Mouse (Mus musculus) neural tube, embryonic 12.5 days (tissue): Measurements from ENCODE around the gene Slc25a41. TPM values are rescaled to one million over a fixed set of nuclear protein-coding genes. Genes with fewer than 3 reads are reported as not detected.
A peak's percentile ranks its signal among the peaks of the same experiment; 100 is the strongest.

Experiments
- ATAC-seq: fragments of 200-750 bp; cut with Nextera tagmentation; 2 replicates; pipeline ENCODE4 v1.8.0; 2017; ENCODE audit warnings: low read depth, mild to moderate bottlenecking, moderate TSS enrichment, moderate library complexity; ENCODE audit not compliant: low FRiP score
- H3K27ac ChIP-seq: fragments of 300-500 bp; sonication (generic); 2 replicates; pipeline ENCODE4 v1.5.1; 2016
- H3K27me3 ChIP-seq: fragments of 300-500 bp; sonication (generic); replicated peaks from 2 replicates; pipeline ENCODE4 v1.6.1; 2016; ENCODE audit warnings: mild to moderate bottlenecking
- H3K36me3 ChIP-seq: fragments of 300-500 bp; sonication (generic); 2 replicates; pipeline ENCODE4 v1.6.1; 2016; ENCODE audit warnings: mild to moderate bottlenecking
- H3K4me1 ChIP-seq: fragments of 300-500 bp; sonication (generic); 2 replicates; pipeline ENCODE4 v1.6.1; 2016
- H3K4me2 ChIP-seq: fragments of 300-500 bp; sonication (generic); replicated peaks from 2 replicates; pipeline ENCODE4 v1.6.1; 2016; ENCODE audit warnings: mild to moderate bottlenecking
- H3K4me3 ChIP-seq: fragments of 300-500 bp; sonication (generic); 2 replicates; pipeline ENCODE4 v1.5.1; 2016
- H3K9ac ChIP-seq: fragments of 300-500 bp; sonication (generic); 2 replicates; pipeline ENCODE4 v1.6.1; 2016; ENCODE audit warnings: mild to moderate bottlenecking
- H3K9me3 ChIP-seq: fragments of 300-500 bp; sonication (generic); 2 replicates; pipeline ENCODE4 v1.6.1; 2016; ENCODE audit warnings: mild to moderate bottlenecking
- WGBS: fragments of 180-500 bp; shearing (Covaris S2); methylation state at CpG from one replicate; pipeline ENCODE4 v1.1.7; 2016; 5-methylcytosine and 5-hydroxymethylcytosine counted together
- polyA plus RNA-seq: library from polyadenylated mRNA; unstranded; fragments of >200 nt; fragmentation: Nextera tagmentation; extraction: Ambion mirVana; gene quantifications from 2 replicates; pipeline ENCODE4 v1.2.1, GENCODE M21; 2016

Gene Slc25a41
- polyA plus RNA-seq, result 0.25 TPM in 1 of 2 replicates, not detected in the other

DNA sequence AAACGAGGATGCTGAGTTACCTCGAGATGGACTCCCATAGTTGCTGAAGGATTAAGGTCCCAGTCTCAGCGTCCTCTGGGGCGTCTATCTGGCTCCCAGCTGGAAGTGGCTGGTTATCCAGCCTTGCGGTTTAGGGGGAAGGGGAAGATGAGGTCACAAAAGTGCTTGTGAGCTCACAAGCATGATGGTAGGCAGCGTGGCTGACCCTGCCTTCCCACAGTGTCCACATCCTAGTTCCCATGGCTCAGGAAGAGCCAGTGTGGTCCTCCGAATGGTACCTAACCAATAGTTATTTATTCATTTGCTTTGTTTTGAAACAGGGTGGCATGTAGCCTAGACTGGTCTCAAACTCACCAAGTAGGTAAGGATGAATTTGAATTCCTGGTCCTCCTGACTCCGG, at the start of gene Slc25a41:
Gene Slc25a41 (minus strand): TSS at position 101 of the 400 bp plus-strand sequence.
- WGBS, result 75% methylated on average over 8 of the region's 8 CpGs
- Histone ChIP-seq H3K4me3 (no peak within 1 kb of the TSS), H3K9me3 (no peaks in the 10 kb centered on the region), H3K4me1 (no peaks in the 10 kb centered on the region), H3K27me3 (peaks cover 13% of the 10 kb centered on the region), H3K4me2 (no peak within 1 kb of the TSS), H3K27ac (no peak within 1 kb of the TSS), H3K9ac (no peak within 1 kb of the TSS), H3K36me3 (peaks cover 14% of the 10 kb centered on the region)
- no peak for ATAC-seq

DNA sequence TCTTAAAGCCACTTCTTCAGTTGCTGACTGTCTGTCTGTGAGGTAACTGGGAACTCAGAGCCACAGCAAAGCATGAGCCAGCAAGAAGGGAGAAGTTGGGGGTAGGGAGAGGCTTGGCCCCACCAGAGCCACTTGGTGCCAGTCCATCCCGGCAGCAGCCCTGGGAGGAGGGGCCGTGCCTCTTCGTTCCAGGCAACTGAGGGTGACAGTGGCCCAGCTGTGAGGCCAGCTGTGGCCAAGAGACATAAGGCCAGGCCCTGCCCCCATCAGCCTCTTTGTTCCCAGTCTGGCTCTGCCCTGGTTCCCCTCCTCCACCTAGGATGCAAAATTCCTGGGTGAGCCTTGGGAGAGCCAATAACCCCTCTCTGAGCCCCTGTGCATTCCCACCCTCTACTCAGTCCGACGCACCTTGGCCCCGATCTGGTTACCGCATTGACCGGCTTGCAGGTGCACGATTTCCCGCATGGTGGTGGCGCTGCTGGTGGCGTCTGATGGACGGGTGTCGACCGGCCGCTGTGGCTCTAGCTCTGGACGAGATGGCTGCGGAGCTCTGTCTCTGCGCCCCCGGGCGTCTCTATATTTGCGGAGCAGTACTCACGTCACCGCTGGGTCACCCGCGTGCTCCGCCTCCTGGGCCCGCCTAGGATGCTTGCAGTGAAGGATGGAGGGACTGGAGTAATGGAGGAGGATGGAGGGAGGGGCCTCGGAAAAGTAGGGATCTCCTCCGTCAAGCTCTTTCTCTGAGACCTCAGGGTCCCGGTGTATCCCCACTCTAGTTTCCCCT, 45.8 kb upstream of the Slc25a41 start, which contains the start of gene Tubb4a:
Gene Tubb4a (minus strand): TSS at position 734 of the 784 bp plus-strand sequence.
- peak; percentile 95 for ATAC-seq
- WGBS, result 2% methylated on average over 31 of the region's 31 CpGs

DNA sequence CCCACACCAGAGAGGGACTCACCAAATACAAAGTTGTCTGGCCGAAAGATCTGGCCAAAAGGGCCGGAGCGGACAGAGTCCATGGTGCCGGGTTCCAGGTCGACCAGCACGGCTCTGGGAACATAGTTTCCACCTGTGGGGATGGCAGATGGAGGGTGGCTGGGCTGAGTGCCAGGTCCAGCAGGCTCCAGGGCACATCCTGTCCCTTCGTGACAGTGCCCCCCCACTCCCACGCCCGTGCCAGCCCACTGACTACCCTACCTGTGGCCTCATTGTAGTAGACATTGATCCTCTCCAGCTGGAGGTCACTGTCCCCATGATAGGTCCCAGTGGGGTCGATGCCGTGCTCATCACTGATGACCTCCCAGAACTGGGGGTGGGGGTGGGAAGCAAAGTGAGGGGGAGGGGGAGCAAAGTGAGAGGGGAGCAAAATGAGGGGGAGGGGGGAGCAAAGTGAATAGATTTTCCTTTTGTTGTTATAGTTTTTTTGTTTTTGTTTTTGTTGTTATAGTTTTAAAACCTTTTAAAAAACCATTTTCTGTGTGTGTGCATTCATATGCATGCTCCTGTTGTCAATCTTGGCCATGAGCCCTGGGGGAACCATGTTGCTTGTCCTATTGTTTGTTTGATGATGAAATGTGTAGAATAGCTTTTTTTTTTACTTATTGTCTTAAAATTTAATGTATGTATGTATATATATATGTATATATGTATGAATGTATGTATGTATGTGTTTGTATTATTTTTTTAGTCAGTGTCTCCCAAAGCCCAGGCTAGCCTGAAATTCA, 44.7 kb upstream of the Slc25a41 start:
- no peaks in the 10 kb centered on the region for H3K9me3 ChIP-seq
- H3K4me2 ChIP-seq, result peak overlapping the region; percentile 59
- peaks cover 18% of the 10 kb centered on the region; the same call in 1 of the 2 replicates for H3K4me1 ChIP-seq
- peaks cover 24% of the 10 kb centered on the region for H3K36me3 ChIP-seq
- H3K27me3 ChIP-seq, result no peaks in the 10 kb centered on the region
- no peak overlapping the region for H3K9ac ChIP-seq
- no peak overlapping the region for H3K4me3 ChIP-seq
- no peak overlapping the region for H3K27ac ChIP-seq
- 88% methylated on average over 11 of the region's 11 CpGs for WGBS
- ATAC-seq, result no peak

More for the DNA sequence above, 45.8 kb upstream of the Slc25a41 start, which contains the start of gene Tubb4a:
- no peak within 1 kb of the TSS; the same call in 1 of the 2 replicates for H3K27ac ChIP-seq
- H3K9me3 ChIP-seq, result 0 out of 2 replicates have a peak, but pooled peaks cover 4% of the 10 kb centered on the region
- H3K4me1 ChIP-seq, result peaks cover 18% of the 10 kb centered on the region; the same call in 1 of the 2 replicates
- H3K27me3 ChIP-seq, result no peaks in the 10 kb centered on the region
- peaks cover 15% of the 10 kb centered on the region; the same call in 1 of the 2 replicates for H3K36me3 ChIP-seq
- H3K4me3 ChIP-seq, result peak within 1 kb of the TSS; percentile 46
- peak within 1 kb of the TSS; percentile 59 for H3K4me2 ChIP-seq
- H3K9ac ChIP-seq, result peak within 1 kb of the TSS; percentile 61

DNA sequence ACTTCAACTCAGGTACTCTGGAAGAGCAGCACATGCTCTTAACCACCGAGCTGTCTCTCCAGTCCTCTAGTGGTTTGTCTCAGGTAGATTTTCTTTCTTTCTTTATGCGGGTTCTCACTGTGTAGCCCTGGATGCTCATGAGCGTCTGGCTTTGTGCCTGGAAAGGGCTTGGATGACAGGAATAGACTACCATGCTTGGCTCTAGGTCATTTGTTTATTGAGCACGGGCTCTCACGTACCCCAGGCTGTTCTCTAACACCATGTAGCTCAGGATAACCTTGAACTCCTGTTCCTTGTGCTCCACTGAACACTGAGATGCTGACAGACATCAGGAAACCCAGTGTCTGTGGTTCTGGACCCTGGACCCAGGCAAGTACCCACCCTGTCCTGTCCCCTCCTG, 41.0 kb upstream of the Slc25a41 start:
- WGBS, result 92% methylated on average over 5 of the region's 5 CpGs
- ATAC-seq, result no peak
- Histone ChIP-seq H3K27ac (no peak overlapping the region), H3K36me3 (peaks cover 40% of the 10 kb centered on the region), H3K9me3 (no peaks in the 10 kb centered on the region), H3K4me2 (no peak overlapping the region), H3K4me3 (no peak overlapping the region), H3K9ac (no peak overlapping the region), H3K27me3 (no peaks in the 10 kb centered on the region), H3K4me1 (peaks cover 18% of the 10 kb centered on the region; the same call in 1 of the 2 replicates)

DNA sequence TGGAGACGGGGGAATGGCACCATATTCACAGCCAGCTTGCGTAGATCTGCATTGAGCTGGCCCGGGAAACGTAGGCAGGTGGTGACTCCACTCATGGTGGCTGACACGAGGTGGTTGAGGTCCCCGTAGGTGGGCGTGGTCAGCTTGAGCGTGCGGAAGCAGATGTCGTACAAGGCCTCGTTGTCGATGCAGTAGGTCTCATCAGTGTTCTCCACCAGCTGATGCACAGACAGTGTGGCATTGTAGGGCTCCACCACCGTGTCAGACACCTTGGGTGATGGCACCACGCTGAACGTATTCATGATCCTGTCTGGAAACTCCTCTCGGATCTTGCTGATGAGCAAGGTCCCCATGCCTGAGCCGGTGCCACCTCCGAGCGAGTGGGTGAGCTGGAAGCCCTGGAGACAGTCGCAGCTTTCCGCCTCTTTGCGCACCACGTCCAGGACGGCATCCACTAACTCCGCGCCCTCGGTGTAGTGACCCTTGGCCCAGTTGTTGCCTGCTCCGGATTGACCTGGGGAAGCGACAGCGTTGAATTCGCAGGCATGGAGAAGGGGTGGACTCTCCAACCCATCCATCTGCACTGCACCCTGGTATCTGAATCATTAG, 39.9 kb upstream of the Slc25a41 start:
- Histone ChIP-seq H3K27me3 (no peaks in the 10 kb centered on the region), H3K4me1 (peaks cover 9% of the 10 kb centered on the region; the same call in 1 of the 2 replicates), H3K27ac (no peak overlapping the region), H3K36me3 (peaks cover 40% of the 10 kb centered on the region), H3K9me3 (no peaks in the 10 kb centered on the region), H3K9ac (no peak overlapping the region), H3K4me3 (no peak overlapping the region), H3K4me2 (no peak overlapping the region)
- 94% methylated on average over 31 of the region's 31 CpGs for whole genome bisulfite sequencing
- no peak for ATAC-seq

DNA sequence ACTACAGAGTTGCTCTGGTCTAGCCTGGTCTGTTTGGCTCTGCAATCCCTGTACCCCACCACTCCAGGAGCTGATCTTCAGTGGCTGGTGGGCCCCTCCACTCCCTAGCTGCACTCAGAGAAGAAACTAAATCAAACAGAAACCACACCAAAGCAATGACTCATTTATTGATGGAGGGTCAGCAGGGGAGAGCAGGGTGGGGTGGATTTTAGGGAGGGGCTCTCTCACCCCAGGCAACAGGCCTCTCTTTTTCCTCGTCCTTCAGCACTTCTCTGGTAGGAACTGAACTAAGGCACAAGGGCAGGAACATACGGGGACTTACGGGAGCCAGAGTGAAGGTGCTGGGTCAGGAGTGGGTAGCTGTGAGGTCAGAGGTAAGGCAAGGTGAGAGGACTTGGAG, 38.5 kb upstream of the Slc25a41 start:
- ATAC-seq, result no peak
- H3K4me1 ChIP-seq, result 0 out of 2 replicates have a peak, but pooled peaks cover 5% of the 10 kb centered on the region
- H3K36me3 ChIP-seq, result peaks cover 40% of the 10 kb centered on the region
- H3K27ac ChIP-seq, result no peak overlapping the region
- 70% methylated on average over 3 of the region's 3 CpGs for WGBS
- no peaks in the 10 kb centered on the region for H3K9me3 ChIP-seq
- no peak overlapping the region for H3K4me2 ChIP-seq
- H3K9ac ChIP-seq, result no peak overlapping the region
- H3K4me3 ChIP-seq, result no peak overlapping the region
- H3K27me3 ChIP-seq, result no peaks in the 10 kb centered on the region

DNA sequence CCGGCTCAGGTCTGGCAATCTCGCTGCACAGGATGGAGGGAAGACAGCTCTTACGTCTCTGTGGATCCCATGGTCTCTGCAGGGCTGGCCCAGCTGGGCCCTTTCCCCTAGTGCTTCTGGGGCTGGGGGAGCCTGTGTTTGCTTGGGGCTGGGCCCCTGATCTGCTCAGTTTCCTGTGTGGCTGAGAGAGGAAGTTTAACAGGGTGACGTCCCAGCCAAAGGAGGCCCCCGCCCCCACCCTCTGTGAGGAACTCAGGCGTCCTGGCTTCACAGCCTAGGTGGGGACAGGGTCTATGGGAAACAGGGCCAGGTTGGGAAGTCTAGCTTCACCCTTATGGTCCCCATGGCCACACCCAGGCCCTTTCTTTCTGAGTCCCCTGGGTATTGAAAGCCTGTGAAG, 36.9 kb upstream of the Slc25a41 start, which contains the start of gene Dennd1c:
Gene Dennd1c (minus strand): TSS at position 179 of the 400 bp plus-strand sequence.
- no peak within 1 kb of the TSS for H3K9ac ChIP-seq
- H3K27ac ChIP-seq, result no peak within 1 kb of the TSS
- no peak within 1 kb of the TSS for H3K4me2 ChIP-seq
- no peaks in the 10 kb centered on the region for H3K27me3 ChIP-seq
- no peaks in the 10 kb centered on the region for H3K4me1 ChIP-seq
- H3K4me3 ChIP-seq, result no peak within 1 kb of the TSS
- ATAC-seq, result 0 out of 2 replicates have a peak, but pooled peaks have one; percentile 23
- H3K9me3 ChIP-seq, result no peaks in the 10 kb centered on the region
- 62% methylated on average over 6 of the region's 6 CpGs for WGBS
- peaks cover 29% of the 10 kb centered on the region for H3K36me3 ChIP-seq

DNA sequence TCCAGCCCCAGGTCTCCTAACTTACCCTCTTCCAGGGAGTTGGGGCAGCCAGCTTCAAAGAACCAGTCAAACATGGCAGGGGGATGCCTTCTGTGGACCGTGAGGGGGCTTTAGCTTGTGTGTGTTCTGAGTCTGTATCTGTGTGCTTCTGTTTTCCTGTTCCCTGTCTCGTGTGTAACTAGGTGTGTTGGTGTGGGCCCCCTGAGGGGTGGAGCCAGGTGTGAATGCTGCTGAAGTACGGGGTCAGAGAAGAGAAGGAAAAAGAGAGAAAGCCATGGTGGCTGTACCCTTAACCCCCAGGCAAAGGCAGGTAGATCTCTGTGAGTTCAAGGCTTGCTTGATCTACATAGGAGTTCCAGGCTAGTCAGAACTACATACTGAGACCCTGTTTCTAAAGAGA, 35.5 kb upstream of the Slc25a41 start:
- Histone ChIP-seq H3K4me3 (no peak overlapping the region), H3K4me1 (no peaks in the 10 kb centered on the region), H3K4me2 (no peak overlapping the region), H3K9ac (no peak overlapping the region), H3K36me3 (peaks cover 24% of the 10 kb centered on the region), H3K27ac (no peak overlapping the region), H3K27me3 (no peaks in the 10 kb centered on the region), H3K9me3 (no peaks in the 10 kb centered on the region)
- no peak for ATAC-seq
- WGBS, result 62% methylated on average over 3 of the region's 3 CpGs

DNA sequence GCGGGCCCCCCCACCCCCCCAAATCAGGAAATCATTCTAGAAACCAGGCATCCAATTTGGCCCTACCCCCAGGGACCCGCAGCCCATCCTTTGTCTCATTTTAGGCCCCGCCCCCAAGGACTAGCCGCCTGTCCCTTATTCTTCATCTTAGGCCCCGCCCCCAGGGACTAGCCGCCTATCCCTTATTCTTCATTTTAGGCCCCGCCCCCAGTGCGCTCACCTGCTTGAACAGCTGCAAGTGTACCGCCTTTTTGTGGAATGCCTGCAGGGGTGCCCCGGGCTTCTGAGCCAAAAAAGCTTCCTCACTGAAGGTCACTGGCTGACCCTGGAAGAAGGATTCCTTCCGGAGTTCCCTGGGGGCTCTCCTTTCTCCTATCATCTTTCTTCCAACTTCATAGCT, 29.2 kb upstream of the Slc25a41 start:
- Histone ChIP-seq H3K9ac (no peak overlapping the region; the same call in 1 of the 2 replicates), H3K4me1 (no peaks in the 10 kb centered on the region; the same call in none of the 2 replicates), H3K27me3 (no peaks in the 10 kb centered on the region), H3K9me3 (no peaks in the 10 kb centered on the region), H3K36me3 (no peaks in the 10 kb centered on the region), H3K27ac (no peak overlapping the region), H3K4me2 (peak overlapping the region; percentile 44), H3K4me3 (peak overlapping the region; percentile 7; the same call in 1 of the 2 replicates)
- ATAC-seq, result peak; percentile 34
- WGBS, result 3% methylated on average over 11 of the region's 11 CpGs

DNA sequence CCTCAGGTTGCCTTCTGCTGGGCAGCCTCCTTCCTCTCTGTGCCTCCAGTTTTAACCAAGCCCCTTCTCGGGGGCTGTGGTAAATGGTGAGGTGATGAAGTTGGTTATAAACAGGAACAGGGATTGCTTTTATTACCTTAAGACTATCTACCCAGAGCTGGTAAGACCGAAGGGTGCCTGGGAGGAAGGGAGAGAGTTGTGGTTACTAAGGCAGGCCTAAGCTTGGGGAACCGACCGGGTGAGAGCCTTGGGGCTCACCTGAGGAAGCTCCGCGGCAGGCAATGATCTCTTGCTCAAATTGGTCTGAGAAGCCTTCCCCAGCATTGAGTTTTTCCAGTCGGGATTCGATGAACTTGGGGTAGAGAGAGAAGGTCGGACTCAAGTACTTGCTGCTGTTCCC, 28.8 kb upstream of the Slc25a41 start:
- H3K4me1 ChIP-seq, result no peaks in the 10 kb centered on the region; the same call in none of the 2 replicates
- no peaks in the 10 kb centered on the region for H3K9me3 ChIP-seq
- H3K9ac ChIP-seq, result peak overlapping the region; percentile 9; the same call in 1 of the 2 replicates
- H3K27me3 ChIP-seq, result no peaks in the 10 kb centered on the region
- peak overlapping the region; percentile 44 for H3K4me2 ChIP-seq
- peak overlapping the region; percentile 7; the same call in 1 of the 2 replicates for H3K4me3 ChIP-seq
- ATAC-seq, result peak; percentile 19; the same call in 1 of the 2 replicates
- 7% methylated on average over 9 of the region's 9 CpGs for WGBS
- H3K36me3 ChIP-seq, result no peaks in the 10 kb centered on the region
- H3K27ac ChIP-seq, result no peak overlapping the region

DNA sequence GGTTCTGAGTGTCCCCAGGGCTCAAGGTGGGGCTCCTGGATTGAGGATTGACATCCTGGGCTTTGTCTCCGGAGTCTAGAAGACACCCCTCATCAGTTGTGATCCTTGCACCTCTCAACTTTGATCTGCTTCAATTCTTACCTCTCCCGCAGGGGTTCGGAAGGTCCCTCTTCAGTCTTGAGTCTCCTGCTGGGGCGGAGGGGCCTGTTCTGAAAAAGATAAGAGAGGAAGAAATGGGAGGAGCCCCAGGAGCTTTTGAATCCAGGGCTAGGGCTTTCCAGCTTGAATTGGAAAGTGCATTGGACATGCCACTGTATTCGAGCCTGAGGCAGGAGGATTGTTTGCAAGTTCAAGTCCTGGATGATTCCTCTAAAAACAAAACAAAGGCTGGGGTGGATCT, 25.5 kb upstream of the Slc25a41 start:
- Histone ChIP-seq H3K9ac (no peak overlapping the region), H3K4me3 (no peak overlapping the region), H3K27ac (no peak overlapping the region), H3K27me3 (peaks cover 23% of the 10 kb centered on the region), H3K4me2 (no peak overlapping the region), H3K9me3 (no peaks in the 10 kb centered on the region), H3K36me3 (no peaks in the 10 kb centered on the region), H3K4me1 (peaks cover 7% of the 10 kb centered on the region)
- no peak for ATAC-seq
- WGBS, result 65% methylated on average over 5 of the region's 5 CpGs
